Mouse (Mus musculus): ENCODE measurements around the gene Morf4l1.

DNA sequence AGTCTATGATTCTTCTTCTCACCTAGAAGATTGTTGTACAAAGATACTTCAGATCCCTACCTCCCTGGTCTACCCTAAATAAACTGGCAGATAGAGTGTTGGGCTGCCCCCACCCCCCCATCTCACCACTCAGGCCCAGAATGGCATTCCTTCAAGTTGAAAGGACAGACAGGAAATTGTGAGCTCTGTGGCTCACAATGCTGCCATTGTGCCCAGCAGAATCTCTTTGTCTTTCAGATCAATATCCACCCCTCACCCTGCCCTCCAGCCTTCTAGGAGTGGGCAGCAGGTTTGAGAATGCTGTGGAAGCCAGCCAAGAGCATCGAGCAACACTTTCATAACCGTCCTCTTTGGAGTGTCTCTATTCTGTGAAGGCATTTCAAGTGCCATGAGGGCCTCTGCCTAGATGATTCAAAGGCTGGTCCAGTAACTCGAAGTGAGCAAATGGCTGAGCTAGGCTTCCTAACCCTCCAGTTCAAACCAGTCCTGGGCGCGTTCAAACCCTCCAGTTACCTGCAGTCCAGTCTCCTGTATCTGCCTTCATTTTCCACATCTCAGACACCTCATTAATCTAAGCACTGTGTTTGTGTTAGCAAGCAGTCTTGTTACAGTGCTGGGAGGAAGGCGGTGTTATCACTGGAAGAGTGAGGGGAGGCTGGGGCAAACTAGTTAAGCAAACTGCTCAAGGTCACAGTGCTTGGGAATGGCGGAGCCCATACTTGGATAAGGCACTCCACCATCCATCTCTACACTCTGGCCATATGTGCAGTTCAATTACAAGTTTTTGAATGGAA is 19.2 kb upstream of the Morf4l1 start:
- no peak for TF ChIP-seq GATA2 (IDR thresholded peaks at IDR 0.05; ENCODE audit: borderline replicate concordance, low read depth, low read length)
- no peak for TF ChIP-seq CTCF (IDR thresholded peaks at IDR 0.05; ENCODE audit: low read depth, low read length)
- TF ChIP-seq GATA1 (IDR thresholded peaks at IDR 0.05; ENCODE audit: borderline replicate concordance, low read length): no peak
- TF ChIP-seq TAL1 (conservative IDR thresholded peaks at IDR 0.05; ENCODE audit: low read depth, low read length): no peak
- TF ChIP-seq POLR2AphosphoS5 (IDR thresholded peaks at IDR 0.05; ENCODE audit: insufficient replicate concordance, low read depth, low read length): no peak
